Mouse (Mus musculus) liver, adult 2 months (tissue): ENCODE measurements at regions not wholly inside any gene's neighbourhood (a gene's known extent, or its start where the extent isn't known, plus 50 kb on each side); places are given as distances from the start of the nearest gene placed in this dataset.

Source experiments
- DNase-seq: peaks from one replicate; pipeline ENCODE4 v3.0.0-alpha.2; 2011; ENCODE audit warnings: low read depth, low spot score; ENCODE audit errors: extremely low read depth
- H3K27ac ChIP-seq: fragments of 200-500 bp; replicated peaks from 2 replicates; pipeline ENCODE4 v1.5.1; 2012; ENCODE audit warnings: low read depth, mild to moderate bottlenecking, control low read depth, inconsistent platforms, low read length; ENCODE audit not compliant: insufficient read depth
- H3K27me3 ChIP-seq: fragments of 200-500 bp; 2 replicates; pipeline ENCODE4 v1.6.1; 2012; ENCODE audit warnings: mild to moderate bottlenecking, moderate library complexity, low read length, inconsistent platforms; ENCODE audit not compliant: control insufficient read depth, insufficient read depth
- H3K36me3 ChIP-seq: fragments of 200-500 bp; 2 replicates; pipeline ENCODE4 v1.6.1; 2012; ENCODE audit warnings: low read length, inconsistent platforms; ENCODE audit not compliant: control insufficient read depth, insufficient read depth
- H3K4me1 ChIP-seq: fragments of 200-500 bp; 2 replicates; pipeline ENCODE4 v1.6.1; 2011; ENCODE audit warnings: low read length; ENCODE audit not compliant: control insufficient read depth, insufficient read depth
- H3K4me3 ChIP-seq: fragments of 200-500 bp; 2 replicates; pipeline ENCODE4 v1.5.1; 2011; ENCODE audit warnings: low read depth, mild to moderate bottlenecking, control low read depth, low read length, moderate library complexity; ENCODE audit not compliant: insufficient read depth
- H3K79me2 ChIP-seq: fragments of 200-500 bp; 2 replicates; pipeline ENCODE4 v1.6.1; 2012; ENCODE audit warnings: inconsistent platforms, mild to moderate bottlenecking, low read length, moderate library complexity; ENCODE audit not compliant: control insufficient read depth, insufficient read depth
- H3K9ac ChIP-seq: fragments of 200-500 bp; 2 replicates; pipeline ENCODE4 v1.6.1; 2012; ENCODE audit warnings: low read depth, mild to moderate bottlenecking, control low read depth, inconsistent platforms, low read length
- CTCF ChIP-seq: fragments of 200-500 bp; IDR thresholded peaks from 2 replicates; pipeline ENCODE4 v1.5.1; 2011; ENCODE audit warnings: low read depth, low read length, control low read depth
- POLR2A ChIP-seq: fragments of 200-500 bp; IDR thresholded peaks from 2 replicates; pipeline ENCODE4 v1.6.1; 2011; ENCODE audit warnings: low read length, control low read depth; ENCODE audit not compliant: insufficient read depth; ENCODE audit errors: extremely low read depth
- WGBS: fragments of 180-500 bp; shearing (Covaris S2); methylation state at CpG from one replicate; pipeline ENCODE4 v1.1.7; 2018; 5-methylcytosine and 5-hydroxymethylcytosine counted together

GRCm38 (mm10) chr13:72497521-72497920 lies 131.1 kb upstream of the Irx2 start:
- no peak for DNase-seq
- Histone ChIP-seq H3K36me3 (no peaks in the 10 kb centered on the region), H3K4me1 (no peaks in the 10 kb centered on the region), H3K4me3 (no peak overlapping the region), H3K9ac (no peak overlapping the region), H3K27ac (no peak overlapping the region), H3K27me3 (no peaks in the 10 kb centered on the region), H3K79me2 (no peaks in the 10 kb centered on the region)
- WGBS, result 22% methylated on average over 10 of the region's 10 CpGs
- TF ChIP-seq CTCF, result no peak
- no peak for TF ChIP-seq POLR2A

DNA sequence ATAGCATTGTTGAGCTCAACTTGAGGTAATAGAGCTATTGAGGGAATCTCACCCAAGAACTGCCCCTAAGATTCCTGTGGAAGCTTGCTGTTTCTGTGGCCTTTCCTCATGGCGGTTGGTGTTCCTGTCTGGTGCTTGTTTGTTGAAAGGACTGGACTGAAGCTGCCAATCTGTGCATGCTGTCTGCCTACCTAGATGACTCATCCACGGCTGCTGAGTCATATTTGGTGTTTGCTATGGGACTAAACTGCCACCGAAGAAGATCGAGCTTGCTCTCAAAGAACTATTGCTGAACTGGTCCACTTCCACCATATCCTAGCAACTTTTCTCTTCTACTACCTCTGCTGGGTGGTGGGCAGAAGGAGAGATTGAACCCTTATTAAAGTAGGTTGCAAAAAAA lies 122.7 kb upstream of the Irx2 start:
- Histone ChIP-seq H3K9ac (no peak overlapping the region), H3K79me2 (no peaks in the 10 kb centered on the region), H3K27ac (no peak overlapping the region), H3K4me1 (no peaks in the 10 kb centered on the region), H3K36me3 (no peaks in the 10 kb centered on the region), H3K27me3 (no peaks in the 10 kb centered on the region), H3K4me3 (no peak overlapping the region)
- no peak for TF ChIP-seq POLR2A
- TF ChIP-seq CTCF, result no peak
- WGBS, result 84% methylated on average over 4 of the region's 4 CpGs
- DNase-seq, result no peak

- Histone ChIP-seq H3K27me3 (no peaks in the 10 kb centered on the region), H3K36me3 (no peaks in the 10 kb centered on the region), H3K4me3 (no peak overlapping the region), H3K79me2 (no peaks in the 10 kb centered on the region), H3K27ac (no peak overlapping the region), H3K9ac (no peak overlapping the region), H3K4me1 (no peaks in the 10 kb centered on the region)
- TF ChIP-seq CTCF (no peak), POLR2A (no peak)
- DNase-seq, result no peak
- 68% methylated on average over 4 of the region's 4 CpGs for WGBS
These were observed 90.0 kb upstream of the Irx2 start for GRCm38 (mm10) chr13:72538633-72539032.

DNA sequence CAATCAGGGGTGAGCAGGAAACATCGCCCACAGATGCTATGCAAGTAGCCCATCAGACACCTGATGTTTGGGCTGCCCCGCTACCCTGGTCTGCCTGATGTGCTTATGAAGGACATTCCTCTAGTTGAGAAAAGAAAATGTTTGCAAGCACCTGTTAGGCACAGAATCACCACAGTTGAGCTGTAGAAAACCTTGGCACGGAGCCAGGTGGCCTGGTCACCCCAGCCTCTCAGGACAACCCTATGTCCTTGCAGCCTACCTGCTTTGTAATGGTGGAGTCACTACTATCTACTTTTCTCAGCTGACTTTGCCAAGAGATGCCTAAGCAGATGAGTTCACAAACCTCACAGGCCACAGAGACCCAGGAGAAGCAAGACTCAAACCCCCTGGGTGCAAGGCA lies 86.9 kb upstream of the Irx2 start:
- TF ChIP-seq CTCF, result no peak
- no peak for TF ChIP-seq POLR2A
- no peaks in the 10 kb centered on the region for H3K79me2 ChIP-seq
- no peak for DNase-seq
- H3K27me3 ChIP-seq, result no peaks in the 10 kb centered on the region
- H3K4me1 ChIP-seq, result no peaks in the 10 kb centered on the region
- H3K9ac ChIP-seq, result no peak overlapping the region
- no peak overlapping the region for H3K4me3 ChIP-seq
- 79% methylated on average over 3 of the region's 3 CpGs for WGBS
- H3K36me3 ChIP-seq, result no peaks in the 10 kb centered on the region
- no peak overlapping the region for H3K27ac ChIP-seq

DNA sequence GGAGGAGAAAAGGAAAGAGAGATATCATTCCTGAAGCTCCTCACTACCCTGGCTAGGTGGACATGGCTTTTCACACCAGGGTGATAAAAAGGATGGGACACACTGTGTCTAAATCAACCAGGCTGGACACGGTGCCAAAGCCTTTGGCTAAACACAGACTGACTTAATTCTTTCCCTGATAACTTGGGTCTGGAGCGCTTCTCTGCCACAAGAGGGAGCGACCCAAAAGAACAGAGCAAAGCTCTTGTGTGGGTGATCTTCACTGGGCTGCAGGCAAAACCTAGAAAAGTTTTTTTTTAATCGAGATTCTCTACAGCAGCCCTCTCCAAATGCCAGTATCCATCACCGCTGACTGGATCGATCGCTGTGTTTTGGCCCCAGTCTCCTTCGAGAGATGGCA lies 70.7 kb upstream of the Irx2 start:
- WGBS, result 57% methylated on average over 8 of the region's 8 CpGs
- no peak for DNase-seq

GRCm38 (mm10) chr13:72571871-72572270 lies 56.7 kb upstream of the Irx2 start:
- H3K4me1 ChIP-seq, result no peaks in the 10 kb centered on the region
- DNase-seq, result no peak
- 60% methylated on average over 7 of the region's 7 CpGs for WGBS
- H3K27ac ChIP-seq, result no peak overlapping the region
- H3K9ac ChIP-seq, result no peak overlapping the region
- no peaks in the 10 kb centered on the region for H3K36me3 ChIP-seq
- no peaks in the 10 kb centered on the region for H3K27me3 ChIP-seq
- TF ChIP-seq CTCF (no peak), POLR2A (no peak)
- H3K4me3 ChIP-seq, result no peak overlapping the region
- H3K79me2 ChIP-seq, result no peaks in the 10 kb centered on the region

More for the DNA sequence above, 70.7 kb upstream of the Irx2 start:
- TF ChIP-seq CTCF (no peak), POLR2A (no peak)
- Histone ChIP-seq H3K27me3 (peaks cover 8% of the 10 kb centered on the region; the same call in 1 of the 2 replicates), H3K79me2 (no peaks in the 10 kb centered on the region), H3K4me3 (no peak overlapping the region), H3K9ac (no peak overlapping the region), H3K4me1 (no peaks in the 10 kb centered on the region), H3K36me3 (no peaks in the 10 kb centered on the region), H3K27ac (no peak overlapping the region)
